Mouse (Mus musculus) heart, embryonic 16.5 days (tissue): ENCODE data around the gene Islr2. TPM values are rescaled to one million over a fixed set of nuclear protein-coding genes. Genes with fewer than 3 reads are reported as not detected.

Experiments
- ATAC-seq: fragments of 200-750 bp; cut with Nextera tagmentation; replicated peaks from 2 replicates; pipeline ENCODE4 v1.8.0; 2017; ENCODE audit warnings: moderate number of reproducible peaks; ENCODE audit not compliant: insufficient read depth, low FRiP score; ENCODE audit errors: extremely low read depth
- H3K27ac ChIP-seq: fragments of 300-500 bp; sonication (generic); 2 replicates; pipeline ENCODE4 v1.5.1; 2014; ENCODE audit warnings: mild to moderate bottlenecking, low read length, control low read depth, moderate library complexity
- H3K27me3 ChIP-seq: fragments of 300-500 bp; sonication (generic); 2 replicates; pipeline ENCODE4 v1.6.1; 2014; ENCODE audit warnings: low read length, mixed read lengths; ENCODE audit not compliant: control insufficient read depth, insufficient read depth
- H3K36me3 ChIP-seq: fragments of 300-500 bp; sonication (generic); 2 replicates; pipeline ENCODE4 v1.6.1; 2014; ENCODE audit not compliant: control insufficient read depth, insufficient read depth
- H3K4me1 ChIP-seq: fragments of 300-500 bp; sonication (generic); 2 replicates; pipeline ENCODE4 v1.6.1; 2014; ENCODE audit warnings: low read length, mixed read lengths; ENCODE audit not compliant: control insufficient read depth, insufficient read depth
- H3K4me2 ChIP-seq: fragments of 300-500 bp; sonication (generic); 2 replicates; pipeline ENCODE4 v1.6.1; 2014; ENCODE audit warnings: low read depth, mild to moderate bottlenecking, control low read depth, low read length
- H3K4me3 ChIP-seq: fragments of 300-500 bp; sonication (generic); 2 replicates; pipeline ENCODE4 v1.5.1; 2014; ENCODE audit warnings: mild to moderate bottlenecking, control low read depth, low read length
- H3K9ac ChIP-seq: fragments of 300-500 bp; sonication (generic); 2 replicates; pipeline ENCODE4 v1.6.1; 2014; ENCODE audit warnings: low read length, control low read depth
- H3K9me3 ChIP-seq: fragments of 300-500 bp; sonication (generic); replicated peaks from 2 replicates; pipeline ENCODE4 v1.6.1; 2016; ENCODE audit warnings: low read length; ENCODE audit not compliant: control insufficient read depth
- WGBS: fragments of 180-500 bp; shearing (Covaris S2); extraction: QIAGEN DNeasy Blood & Tissue Kit; methylation state at CpG from one replicate; pipeline ENCODE4 v1.1.7; 2014; 5-methylcytosine and 5-hydroxymethylcytosine counted together
- polyA plus RNA-seq: library from polyadenylated mRNA; unstranded; fragments of >200 nt; fragmentation: Nextera tagmentation; extraction: Ambion mirVana; gene quantifications from 2 replicates; pipeline ENCODE4 v1.2.1, GENCODE M21; 2015

Islr2 gene
- polyA plus RNA-seq, 1 experiment from 2014 or later, result 0.22 TPM

- peaks cover 13% of the 10 kb centered on the region for H3K4me1 ChIP-seq
- no peak overlapping the region for H3K27ac ChIP-seq
- no peaks in the 10 kb centered on the region for H3K9me3 ChIP-seq
- ATAC-seq, result no peak
- H3K4me2 ChIP-seq, result no peak overlapping the region
- H3K9ac ChIP-seq, result no peak overlapping the region
- WGBS, result 48% methylated on average over 2 of the region's 2 CpGs
- H3K36me3 ChIP-seq, result no peaks in the 10 kb centered on the region
- H3K4me3 ChIP-seq, result no peak overlapping the region
- H3K27me3 ChIP-seq, result peaks cover 3% of the 10 kb centered on the region; the same call in 1 of the 2 replicates
Observed at GRCm38 (mm10) chr9:58210304-58210627, 6.1 kb upstream of the Islr2 start.

- no peaks in the 10 kb centered on the region for H3K36me3 ChIP-seq
- WGBS, result 77% methylated on average over 8 of the region's 8 CpGs
- H3K9ac ChIP-seq, result no peak overlapping the region
- ATAC-seq, result no peak
- peaks cover 3% of the 10 kb centered on the region; the same call in 1 of the 2 replicates for H3K27me3 ChIP-seq
- H3K4me3 ChIP-seq, result no peak overlapping the region
- no peak overlapping the region for H3K27ac ChIP-seq
- no peaks in the 10 kb centered on the region for H3K9me3 ChIP-seq
- H3K4me1 ChIP-seq, result peaks cover 13% of the 10 kb centered on the region
- H3K4me2 ChIP-seq, result no peak overlapping the region
Observed at GRCm38 (mm10) chr9:58209462-58210303, 5.6 kb upstream of the Islr2 start.

- H3K4me3 ChIP-seq, result no peak overlapping the region
- H3K36me3 ChIP-seq, result no peaks in the 10 kb centered on the region
- no peak overlapping the region for H3K9ac ChIP-seq
- ATAC-seq, result no peak
- H3K4me2 ChIP-seq, result no peak overlapping the region
- no peak overlapping the region for H3K27ac ChIP-seq
- peaks cover 33% of the 10 kb centered on the region for H3K27me3 ChIP-seq
- peaks cover 17% of the 10 kb centered on the region for H3K4me1 ChIP-seq
- whole genome bisulfite sequencing, result 84% methylated on average over 7 of the region's 7 CpGs
- no peaks in the 10 kb centered on the region for H3K9me3 ChIP-seq
Observed at GRCm38 (mm10) chr9:58206013-58206412, 1.9 kb upstream of the Islr2 start.

- Histone ChIP-seq H3K9me3 (no peaks in the 10 kb centered on the region), H3K4me3 (peak overlapping the region; percentile 44), H3K4me2 (peak overlapping the region; percentile 58), H3K9ac (peak overlapping the region; percentile 43; the same call in 1 of the 2 replicates), H3K4me1 (peaks cover 9% of the 10 kb centered on the region; the same call in 1 of the 2 replicates), H3K27ac (no peak overlapping the region), H3K27me3 (peaks cover 48% of the 10 kb centered on the region), H3K36me3 (no peaks in the 10 kb centered on the region)
- peak; percentile 86 for ATAC-seq
- WGBS, result 3% methylated on average over 17 of the region's 18 CpGs
Observed at GRCm38 (mm10) chr9:58204448-58205000, 405 bp upstream of the Islr2 start.

GRCm38 (mm10) chr9:58202676-58203453, 1.3 kb downstream of the Islr2 start:
- Histone ChIP-seq H3K4me2 (no peak overlapping the region), H3K27me3 (peaks cover 65% of the 10 kb centered on the region), H3K9ac (no peak overlapping the region), H3K9me3 (no peaks in the 10 kb centered on the region), H3K27ac (no peak overlapping the region), H3K4me1 (peaks cover 24% of the 10 kb centered on the region), H3K4me3 (no peak overlapping the region), H3K36me3 (no peaks in the 10 kb centered on the region)
- WGBS, result 7% methylated on average over 14 of the region's 14 CpGs
- ATAC-seq, result no peak

- no peak for ATAC-seq
- Histone ChIP-seq H3K9ac (no peak overlapping the region), H3K4me2 (no peak overlapping the region), H3K4me1 (peaks cover 33% of the 10 kb centered on the region), H3K9me3 (no peaks in the 10 kb centered on the region), H3K27me3 (peaks cover 71% of the 10 kb centered on the region), H3K36me3 (no peaks in the 10 kb centered on the region), H3K4me3 (no peak overlapping the region), H3K27ac (no peak overlapping the region)
- WGBS, result 3% methylated on average over 37 of the region's 37 CpGs
Observed at GRCm38 (mm10) chr9:58201861-58202549, 2.1 kb downstream of the Islr2 start.

- Histone ChIP-seq H3K36me3 (no peaks in the 10 kb centered on the region), H3K27me3 (peaks cover 77% of the 10 kb centered on the region), H3K4me1 (peaks cover 38% of the 10 kb centered on the region), H3K27ac (no peak overlapping the region), H3K4me3 (no peak overlapping the region), H3K9me3 (no peaks in the 10 kb centered on the region), H3K4me2 (no peak overlapping the region), H3K9ac (no peak overlapping the region)
- ATAC-seq, result no peak
- 2% methylated on average over 24 of the region's 24 CpGs for WGBS
Observed at GRCm38 (mm10) chr9:58201091-58201842, 2.9 kb downstream of the Islr2 start.

- Histone ChIP-seq H3K27ac (no peak overlapping the region), H3K4me3 (no peak overlapping the region), H3K4me1 (peaks cover 42% of the 10 kb centered on the region), H3K36me3 (no peaks in the 10 kb centered on the region), H3K9ac (no peak overlapping the region), H3K27me3 (peaks cover 85% of the 10 kb centered on the region), H3K4me2 (no peak overlapping the region), H3K9me3 (no peaks in the 10 kb centered on the region)
- WGBS, result 10% methylated on average over 11 of the region's 11 CpGs
- no peak for ATAC-seq
Observed at GRCm38 (mm10) chr9:58200270-58201090, 3.6 kb downstream of the Islr2 start.
